Mouse (Mus musculus): ENCODE data around the gene Tmco5. TPM values are rescaled to one million over a fixed set of nuclear protein-coding genes. Genes with fewer than 3 reads are reported as not detected.

Tmco5 gene
- polyA plus RNA-seq, 1 experiment from 2014 or later: not detected

DNA sequence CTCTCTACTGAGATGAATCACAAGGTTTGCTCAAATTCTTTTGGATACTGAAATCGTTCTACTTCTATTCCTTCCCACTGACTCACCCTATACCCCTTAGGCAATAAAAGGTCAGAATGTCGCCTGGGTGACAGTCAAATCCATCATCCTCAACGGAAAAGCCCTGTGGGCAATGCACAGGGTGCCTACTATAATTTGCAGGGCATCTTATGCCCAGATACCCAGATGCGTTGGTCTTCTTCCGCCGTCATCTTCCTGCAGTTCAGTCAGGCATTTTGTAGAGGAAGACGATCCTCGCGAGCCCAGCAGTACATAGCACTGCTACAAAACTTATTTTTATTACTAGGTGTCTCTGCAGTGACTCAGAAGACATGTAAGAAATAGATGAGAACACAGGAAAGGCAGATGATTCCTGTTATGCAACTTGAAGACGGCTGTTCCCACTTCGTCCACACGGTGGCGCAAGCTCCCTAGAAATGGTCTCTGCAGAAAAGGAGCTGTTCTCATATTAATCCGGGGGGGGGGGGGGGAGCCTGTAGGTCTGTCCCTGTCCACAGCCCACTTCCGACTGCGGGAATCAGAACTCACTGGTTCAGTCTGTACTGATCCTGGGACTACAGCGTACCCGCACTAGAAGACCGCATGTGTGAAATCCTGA, 21.3 kb downstream of the Tmco5 start:
- H3K9ac ChIP-seq: peak overlapping the region; percentile 62
- H3K27me3 ChIP-seq: peaks cover 5% of the 10 kb centered on the region; the same call in 1 of the 2 replicates
- WGBS: 16% methylated on average over 19 of the region's 19 CpGs
- no peaks in the 10 kb centered on the region for H3K9me3 ChIP-seq
- no peak overlapping the region; the same call in 1 of the 2 replicates for H3K27ac ChIP-seq
- no peaks in the 10 kb centered on the region for H3K36me3 ChIP-seq
- H3K4me3 ChIP-seq: peak overlapping the region; percentile 39
- no peaks in the 10 kb centered on the region; the same call in 1 of the 2 replicates for H3K4me1 ChIP-seq
- H3K4me2 ChIP-seq (replicated peaks): peak overlapping the region; percentile 68
- peak; percentile 83 for ATAC-seq (ENCODE audit: low FRiP score, low read depth)

- Histone ChIP-seq H3K27me3 (peaks cover 5% of the 10 kb centered on the region; the same call in 1 of the 2 replicates), H3K27ac (no peak overlapping the region; the same call in 1 of the 2 replicates), H3K9ac (peak overlapping the region; percentile 62), H3K4me2 (replicated peaks) (peak overlapping the region; percentile 68), H3K4me3 (peak overlapping the region; percentile 39), H3K9me3 (no peaks in the 10 kb centered on the region), H3K36me3 (no peaks in the 10 kb centered on the region), H3K4me1 (no peaks in the 10 kb centered on the region; the same call in 1 of the 2 replicates)
- peak; percentile 67 for ATAC-seq (ENCODE audit: low FRiP score, low read depth)
- WGBS: 35% methylated on average over 10 of the region's 10 CpGs
These were observed 21.9 kb downstream of the Tmco5 start for GRCm38 (mm10) chr2:116900273-116900843.

DNA sequence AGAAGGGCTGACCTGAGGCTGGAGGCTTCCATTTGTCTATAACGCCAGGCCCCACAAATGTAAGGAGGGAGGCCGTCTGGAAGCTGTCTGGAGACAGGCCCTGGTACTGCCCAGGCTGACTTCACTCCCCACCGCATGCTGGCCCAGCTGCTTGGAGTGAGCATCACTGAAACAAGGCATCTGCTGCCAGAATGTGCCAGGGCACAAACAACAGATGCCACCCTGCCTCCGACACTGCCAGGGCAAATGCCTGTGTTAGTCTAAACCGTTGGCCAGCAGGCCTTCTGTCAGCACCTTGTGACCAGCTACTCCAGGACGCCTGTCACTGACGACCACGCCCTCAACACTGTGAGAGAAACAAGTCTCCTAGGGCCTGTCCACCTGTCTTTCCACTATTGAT, 29.8 kb downstream of the Tmco5 start:
- no peak overlapping the region for H3K4me3 ChIP-seq
- no peaks in the 10 kb centered on the region for H3K9me3 ChIP-seq
- WGBS: 70% methylated on average over 8 of the region's 8 CpGs
- H3K27me3 ChIP-seq: no peaks in the 10 kb centered on the region
- H3K4me1 ChIP-seq: no peaks in the 10 kb centered on the region
- no peak overlapping the region for H3K27ac ChIP-seq
- no peak for ATAC-seq (ENCODE audit: low FRiP score, low read depth)
- no peaks in the 10 kb centered on the region for H3K36me3 ChIP-seq
- H3K4me2 ChIP-seq (replicated peaks): no peak overlapping the region
- no peak overlapping the region for H3K9ac ChIP-seq

DNA sequence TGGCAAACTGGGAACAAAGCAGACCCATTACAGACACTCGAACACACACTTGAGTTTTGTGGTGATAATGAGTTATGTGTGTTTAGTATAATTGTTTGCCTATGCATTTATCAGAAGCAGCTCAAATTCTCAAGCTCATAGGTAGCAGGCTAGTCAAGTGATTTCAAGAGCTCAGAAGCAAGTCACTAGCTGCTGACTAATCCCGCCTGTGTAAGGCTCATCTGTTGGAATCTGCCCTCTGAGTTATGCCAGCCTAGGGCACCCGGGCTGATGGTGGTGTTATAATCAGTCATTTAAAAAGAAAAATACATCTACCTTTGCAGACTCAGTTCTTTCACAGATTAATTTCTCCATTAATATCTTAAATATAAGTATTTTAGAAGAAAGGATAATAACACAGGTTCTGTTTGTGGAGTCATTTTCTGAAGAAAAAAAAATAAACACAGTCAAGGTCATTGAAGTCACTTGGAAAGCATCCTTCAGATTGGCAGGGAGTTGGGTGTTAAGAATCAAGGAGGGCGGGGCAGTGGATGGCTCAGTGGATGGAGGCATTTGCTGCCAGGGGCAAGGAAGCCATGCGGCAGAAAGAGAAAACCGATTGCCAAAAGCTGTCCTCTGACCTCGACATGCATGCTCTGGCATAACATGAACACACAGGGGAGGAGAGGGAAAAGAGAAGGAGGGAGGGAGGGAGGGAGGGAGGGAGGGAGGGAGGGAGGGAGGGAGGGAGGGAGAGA, 34.0 kb downstream of the Tmco5 start:
- H3K4me3 ChIP-seq: no peak overlapping the region
- H3K27me3 ChIP-seq: no peaks in the 10 kb centered on the region
- H3K4me2 ChIP-seq (replicated peaks): no peak overlapping the region
- H3K4me1 ChIP-seq: no peaks in the 10 kb centered on the region
- no peak overlapping the region for H3K9ac ChIP-seq
- ATAC-seq (ENCODE audit: low FRiP score, low read depth): no peak
- no peaks in the 10 kb centered on the region for H3K9me3 ChIP-seq
- no peak overlapping the region for H3K27ac ChIP-seq
- no peaks in the 10 kb centered on the region for H3K36me3 ChIP-seq
- 83% methylated on average over 7 of the region's 7 CpGs for WGBS

GRCm38 (mm10) chr2:116913677-116914405, 35.4 kb downstream of the Tmco5 start:
- H3K4me2 ChIP-seq (replicated peaks): no peak overlapping the region
- H3K9me3 ChIP-seq: no peaks in the 10 kb centered on the region
- no peak for ATAC-seq (ENCODE audit: low FRiP score, low read depth)
- no peaks in the 10 kb centered on the region for H3K27me3 ChIP-seq
- H3K9ac ChIP-seq: no peak overlapping the region
- H3K4me1 ChIP-seq: no peaks in the 10 kb centered on the region
- no peak overlapping the region for H3K4me3 ChIP-seq
- H3K36me3 ChIP-seq: no peaks in the 10 kb centered on the region
- 86% methylated on average over 20 of the region's 20 CpGs for WGBS
- H3K27ac ChIP-seq: no peak overlapping the region

GRCm38 (mm10) chr2:116914636-116915035, 36.1 kb downstream of the Tmco5 start:
- no peak overlapping the region for H3K27ac ChIP-seq
- no peak for ATAC-seq (ENCODE audit: low FRiP score, low read depth)
- H3K4me1 ChIP-seq: no peaks in the 10 kb centered on the region
- WGBS: 72% methylated on average over 4 of the region's 4 CpGs
- no peaks in the 10 kb centered on the region for H3K36me3 ChIP-seq
- H3K4me2 ChIP-seq (replicated peaks): no peak overlapping the region
- no peaks in the 10 kb centered on the region for H3K27me3 ChIP-seq
- H3K9me3 ChIP-seq: no peaks in the 10 kb centered on the region
- H3K4me3 ChIP-seq: no peak overlapping the region
- H3K9ac ChIP-seq: no peak overlapping the region

GRCm38 (mm10) chr2:116918598-116918997, 40.1 kb downstream of the Tmco5 start:
- H3K27me3 ChIP-seq: no peaks in the 10 kb centered on the region
- 72% methylated on average over 3 of the region's 3 CpGs for WGBS
- no peaks in the 10 kb centered on the region for H3K36me3 ChIP-seq
- no peak overlapping the region for H3K27ac ChIP-seq
- H3K4me3 ChIP-seq: no peak overlapping the region
- ATAC-seq (ENCODE audit: low FRiP score, low read depth): no peak
- H3K4me2 ChIP-seq (replicated peaks): no peak overlapping the region
- no peaks in the 10 kb centered on the region for H3K4me1 ChIP-seq
- peaks cover 6% of the 10 kb centered on the region; the same call in 1 of the 2 replicates for H3K9me3 ChIP-seq
- no peak overlapping the region for H3K9ac ChIP-seq

GRCm38 (mm10) chr2:116922580-116923500, 44.3 kb downstream of the Tmco5 start:
- WGBS: 70% methylated on average over 9 of the region's 9 CpGs
- peaks cover 6% of the 10 kb centered on the region; the same call in 1 of the 2 replicates for H3K9me3 ChIP-seq
- no peak overlapping the region for H3K9ac ChIP-seq
- ATAC-seq (ENCODE audit: low FRiP score, low read depth): no peak
- 0 out of 2 replicates have a peak, but pooled peaks cover 11% of the 10 kb centered on the region for H3K4me1 ChIP-seq
- no peaks in the 10 kb centered on the region for H3K36me3 ChIP-seq
- H3K27ac ChIP-seq: no peak overlapping the region
- no peak overlapping the region for H3K4me3 ChIP-seq
- no peak overlapping the region for H3K4me2 ChIP-seq (replicated peaks)
- no peaks in the 10 kb centered on the region for H3K27me3 ChIP-seq

DNA sequence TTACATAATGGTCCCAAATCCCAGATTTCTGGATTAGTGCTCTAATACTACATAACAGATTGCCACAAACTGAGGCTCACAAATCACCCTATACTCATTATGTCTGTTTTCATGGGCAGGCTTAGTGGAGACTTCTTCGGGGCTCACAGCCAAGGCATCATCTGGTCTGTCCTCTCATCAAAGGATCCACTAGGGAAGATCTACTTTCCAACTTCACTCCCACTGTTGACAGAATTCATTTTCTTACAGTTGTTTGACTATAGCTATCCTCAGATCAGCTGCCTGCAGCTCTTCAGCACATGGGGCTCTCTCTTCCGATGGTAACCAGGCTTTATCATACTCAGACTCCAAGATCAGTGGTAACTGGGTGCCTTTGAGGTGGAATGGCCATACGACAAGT, 45.2 kb downstream of the Tmco5 start:
- no peaks in the 10 kb centered on the region for H3K27me3 ChIP-seq
- H3K4me3 ChIP-seq: no peak overlapping the region
- 0 out of 2 replicates have a peak, but pooled peaks cover 11% of the 10 kb centered on the region for H3K4me1 ChIP-seq
- H3K4me2 ChIP-seq (replicated peaks): no peak overlapping the region
- H3K9ac ChIP-seq: no peak overlapping the region
- 80% methylated on average over 3 of the region's 3 CpGs for WGBS
- no peaks in the 10 kb centered on the region for H3K36me3 ChIP-seq
- no peak for ATAC-seq (ENCODE audit: low FRiP score, low read depth)
- H3K9me3 ChIP-seq: peaks cover 6% of the 10 kb centered on the region; the same call in 1 of the 2 replicates
- no peak overlapping the region for H3K27ac ChIP-seq

DNA sequence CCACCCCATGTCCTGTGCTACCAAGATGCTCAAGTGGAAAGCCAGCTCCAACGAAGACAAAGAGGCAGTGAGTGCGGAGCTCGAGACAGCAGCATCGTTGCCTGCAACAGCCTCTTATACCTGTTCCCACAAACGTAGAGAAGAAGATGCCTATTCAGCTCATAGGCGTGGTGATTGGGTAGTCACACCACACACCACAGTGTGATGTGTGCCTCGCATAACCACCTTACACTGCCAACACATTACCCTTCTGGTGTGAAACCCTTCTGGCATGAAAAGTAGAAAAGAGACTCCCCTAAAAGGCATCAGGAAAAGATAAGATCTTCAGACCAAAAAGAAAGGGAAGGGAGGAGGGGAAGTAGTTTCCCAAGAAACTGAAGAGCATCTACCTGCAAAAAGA, 45.8 kb downstream of the Tmco5 start:
- H3K4me2 ChIP-seq (replicated peaks): no peak overlapping the region
- 81% methylated on average over 7 of the region's 7 CpGs for WGBS
- H3K27me3 ChIP-seq: no peaks in the 10 kb centered on the region
- no peaks in the 10 kb centered on the region for H3K36me3 ChIP-seq
- no peak overlapping the region for H3K4me3 ChIP-seq
- peaks cover 6% of the 10 kb centered on the region; the same call in 1 of the 2 replicates for H3K9me3 ChIP-seq
- no peak for ATAC-seq (ENCODE audit: low FRiP score, low read depth)
- H3K4me1 ChIP-seq: 0 out of 2 replicates have a peak, but pooled peaks cover 11% of the 10 kb centered on the region
- H3K9ac ChIP-seq: no peak overlapping the region
- no peak overlapping the region for H3K27ac ChIP-seq

DNA sequence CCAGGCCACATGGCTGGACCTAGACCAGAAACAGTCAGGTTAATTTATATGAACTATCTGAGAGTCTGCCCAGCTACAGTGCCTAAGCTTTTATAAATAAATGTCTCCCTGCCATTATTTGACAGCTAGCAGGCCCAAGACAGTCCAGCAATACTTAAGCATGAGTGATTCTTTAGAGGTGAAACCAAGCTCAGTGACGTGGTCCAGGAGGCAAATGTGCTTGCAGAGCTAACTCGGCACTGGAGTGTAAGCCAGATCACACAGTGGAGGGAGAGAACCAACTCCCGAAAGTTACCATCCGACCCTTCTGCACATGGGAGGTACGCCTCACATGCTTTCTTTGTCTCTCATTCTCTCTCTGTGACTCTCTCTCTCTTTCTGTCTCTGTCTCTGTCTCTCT, 46.7 kb downstream of the Tmco5 start:
- no peak for ATAC-seq (ENCODE audit: low FRiP score, low read depth)
- H3K36me3 ChIP-seq: no peaks in the 10 kb centered on the region

More for the DNA sequence above, 46.7 kb downstream of the Tmco5 start:
- H3K9ac ChIP-seq: no peak overlapping the region
- H3K4me3 ChIP-seq: no peak overlapping the region
- no peak overlapping the region for H3K27ac ChIP-seq
- 70% methylated on average over 5 of the region's 5 CpGs for WGBS
- H3K27me3 ChIP-seq: no peaks in the 10 kb centered on the region
- H3K9me3 ChIP-seq: peaks cover 6% of the 10 kb centered on the region; the same call in 1 of the 2 replicates
- no peak overlapping the region for H3K4me2 ChIP-seq (replicated peaks)
- 0 out of 2 replicates have a peak, but pooled peaks cover 11% of the 10 kb centered on the region for H3K4me1 ChIP-seq

Measured in limb, embryonic 13.5 days (tissue).